Mouse (Mus musculus): Measurements from ENCODE around the gene Anp32a.

The Anp32a gene

DNA sequence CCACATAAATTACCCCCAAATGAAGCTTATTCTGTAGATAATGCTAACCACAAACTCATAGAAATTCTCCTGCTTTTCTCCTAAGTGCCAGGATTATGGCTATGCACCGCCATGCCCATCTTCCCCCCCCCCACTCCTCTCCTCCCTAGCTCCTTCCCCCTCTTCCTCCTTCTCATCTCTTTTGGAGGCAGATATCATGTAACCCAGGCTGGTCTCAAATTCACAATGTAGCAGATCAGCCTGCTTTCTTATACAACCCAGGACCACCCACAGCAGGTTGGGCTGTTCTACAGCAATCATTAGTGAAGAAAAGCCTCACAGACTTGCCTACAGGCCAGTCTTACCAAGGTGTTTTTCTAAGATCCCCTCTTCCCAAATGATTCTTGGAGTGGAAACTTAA is 60.5 kb downstream of the Anp32a start:
- DNase-seq (ENCODE audit: low read depth, low spot score), result no peak

DNA sequence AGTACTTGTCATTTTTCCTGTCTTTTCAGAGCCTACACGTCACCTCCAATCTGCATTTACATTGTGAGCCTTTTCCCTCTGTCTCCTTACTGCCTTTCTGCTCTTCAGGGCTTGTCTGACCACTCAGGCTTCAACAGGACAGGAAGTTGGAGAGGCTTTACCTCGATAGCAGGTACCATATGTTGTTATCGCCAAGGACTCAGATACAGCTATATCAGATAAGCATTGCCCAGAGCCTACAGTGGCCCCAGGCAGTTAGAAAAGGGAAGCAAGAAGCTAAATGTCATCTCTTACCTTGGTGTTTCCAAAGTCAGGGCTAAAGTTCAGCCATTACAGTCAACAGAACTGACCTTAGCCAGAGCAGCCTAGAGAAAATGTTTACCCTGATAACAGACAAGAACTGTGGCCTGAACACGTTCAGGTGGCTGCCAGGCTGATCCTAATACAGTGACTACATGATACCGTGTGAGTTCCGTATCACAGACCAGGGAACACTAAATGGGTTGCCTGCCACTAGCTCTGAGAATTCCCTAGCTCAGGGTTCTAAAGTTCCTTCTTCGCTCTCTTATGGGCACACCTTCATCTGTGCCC is 65.4 kb downstream of the Anp32a start:
- no peak for DNase-seq (ENCODE audit: low read depth, low spot score)

DNA sequence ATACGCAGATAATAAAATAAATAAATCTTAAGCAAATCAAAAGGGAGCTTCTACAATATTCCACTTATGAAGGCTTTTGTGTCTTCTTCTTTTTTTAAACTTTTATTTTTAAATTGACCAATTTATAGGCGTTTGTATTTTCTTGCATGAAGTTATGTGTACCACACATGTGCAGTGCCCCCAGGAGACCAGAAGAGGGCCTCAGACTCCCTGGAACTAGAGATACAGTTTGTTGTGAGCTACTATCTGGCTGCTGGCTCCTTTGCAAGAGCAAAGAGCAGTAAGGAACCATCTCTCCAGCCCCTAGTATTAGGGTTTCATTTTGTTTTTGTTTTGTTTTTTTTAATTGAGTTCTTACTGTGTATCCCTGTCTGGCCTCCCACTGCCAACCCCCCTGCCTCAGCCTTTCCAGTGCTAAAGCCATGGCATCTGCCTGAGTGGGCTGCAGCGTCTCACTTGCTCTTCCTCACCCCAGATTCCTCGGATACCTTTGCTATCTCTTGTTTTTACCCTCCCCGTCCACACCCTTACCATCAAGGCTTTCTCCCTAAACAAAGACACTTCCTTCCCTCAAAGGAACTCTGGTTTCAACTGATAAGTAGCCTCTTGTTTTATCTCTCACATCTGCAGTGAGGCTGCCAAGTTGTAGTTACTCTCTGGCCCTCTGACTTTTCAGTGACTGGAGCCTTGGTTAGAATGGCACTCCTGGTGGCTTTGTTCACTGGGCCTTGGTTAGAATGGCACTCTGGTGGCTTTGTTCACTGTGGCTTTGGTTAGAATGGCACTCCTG is 66.5 kb downstream of the Anp32a start:
- no peak for DNase-seq (ENCODE audit: low read depth, low spot score)

DNA sequence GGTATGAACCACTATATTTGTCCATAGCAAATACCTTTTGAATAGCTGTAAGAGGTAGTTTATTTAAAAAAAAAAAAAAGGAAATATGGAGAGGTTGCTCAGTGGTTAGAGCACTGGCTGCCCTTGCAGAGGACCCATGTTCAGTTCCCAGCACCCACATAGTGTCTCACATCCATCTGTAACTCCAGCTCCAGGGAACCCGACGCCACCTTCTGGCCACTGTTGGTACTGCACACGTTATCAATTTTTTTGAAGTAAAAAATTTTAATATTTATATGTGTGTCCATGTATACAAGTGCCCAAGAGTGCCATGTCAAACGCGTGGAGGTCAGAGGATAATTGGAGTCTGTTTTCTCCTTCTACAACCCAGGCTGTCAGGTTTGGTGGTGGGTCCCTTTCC is 77.6 kb downstream of the Anp32a start:
- DNase-seq (ENCODE audit: low read depth, low spot score), result no peak

DNA sequence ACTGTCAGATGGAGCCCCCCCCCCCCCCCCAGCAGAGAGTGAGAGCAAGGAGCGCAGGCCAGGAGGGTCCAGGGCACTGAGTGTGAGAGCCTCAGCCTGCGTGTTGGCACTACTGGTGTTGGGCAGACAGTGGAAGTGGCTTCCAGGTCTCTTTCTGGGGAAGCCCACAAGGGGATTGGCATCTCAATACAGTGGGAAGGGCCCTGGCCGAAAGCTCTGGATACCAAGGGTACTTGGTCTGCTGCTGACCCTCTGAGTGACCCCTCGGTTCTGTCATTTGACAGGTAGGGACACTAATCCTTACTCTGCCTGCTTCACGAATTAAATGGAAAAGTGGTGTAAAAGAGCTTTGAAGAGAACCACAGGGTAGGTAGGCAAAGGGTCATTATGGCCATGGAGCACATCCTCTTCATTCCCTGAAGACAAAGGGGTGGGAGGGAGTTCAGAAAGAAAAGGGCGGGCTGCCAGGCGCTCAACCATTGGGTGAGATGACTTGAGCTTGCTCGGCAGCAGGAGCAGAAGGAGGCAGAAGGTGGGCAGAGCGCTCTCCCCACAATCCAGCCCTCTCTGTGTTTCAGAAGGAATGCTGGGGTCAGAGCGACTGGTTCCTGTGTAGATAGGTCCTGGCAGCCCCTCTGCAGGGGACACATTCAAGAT is 79.3 kb downstream of the Anp32a start:
- DNase-seq (ENCODE audit: low read depth, low spot score), result no peak

DNA sequence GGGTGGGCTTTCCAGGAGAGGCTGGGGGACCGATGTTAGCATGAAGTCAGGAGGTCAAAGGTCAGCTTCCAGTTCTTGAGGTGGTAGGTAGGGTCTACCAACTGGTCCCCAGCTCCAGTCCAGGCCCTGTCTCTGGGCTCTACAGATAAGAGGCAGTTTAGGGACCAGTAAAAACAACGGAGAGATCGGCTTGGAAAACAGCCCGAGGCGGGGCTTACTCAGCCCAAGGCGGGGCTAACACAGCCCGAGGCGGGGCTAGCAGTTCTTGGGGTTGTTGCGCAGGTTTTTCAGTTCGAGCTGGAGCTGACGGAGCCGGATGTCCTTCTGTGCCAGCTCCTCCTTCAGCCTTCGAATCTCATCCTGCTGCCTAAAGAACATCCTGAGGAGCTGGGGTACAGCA is 79.9 kb downstream of the Anp32a start:
- DNase-seq (ENCODE audit: low read depth, low spot score), result no peak

DNA sequence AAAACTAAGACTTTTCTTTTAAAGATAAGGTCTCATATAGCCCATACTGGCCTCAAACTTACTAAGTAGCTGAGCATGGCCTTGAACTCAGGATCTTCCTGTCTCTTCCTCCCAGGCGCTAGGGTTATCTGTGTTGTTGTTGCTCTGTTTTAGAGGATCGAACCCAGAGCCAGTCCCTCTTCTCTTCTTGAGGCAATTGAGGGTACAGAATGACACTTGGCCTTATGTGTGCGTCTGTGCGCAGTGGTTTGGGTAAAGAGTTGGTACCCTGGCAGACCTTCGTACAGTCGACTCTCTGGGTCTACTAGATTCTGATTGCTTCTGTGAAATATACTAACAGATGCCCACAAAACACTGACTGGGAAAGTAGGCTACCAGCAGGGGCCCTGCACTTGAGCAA is 80.8 kb downstream of the Anp32a start:
- no peak for DNase-seq (ENCODE audit: low read depth, low spot score)

DNA sequence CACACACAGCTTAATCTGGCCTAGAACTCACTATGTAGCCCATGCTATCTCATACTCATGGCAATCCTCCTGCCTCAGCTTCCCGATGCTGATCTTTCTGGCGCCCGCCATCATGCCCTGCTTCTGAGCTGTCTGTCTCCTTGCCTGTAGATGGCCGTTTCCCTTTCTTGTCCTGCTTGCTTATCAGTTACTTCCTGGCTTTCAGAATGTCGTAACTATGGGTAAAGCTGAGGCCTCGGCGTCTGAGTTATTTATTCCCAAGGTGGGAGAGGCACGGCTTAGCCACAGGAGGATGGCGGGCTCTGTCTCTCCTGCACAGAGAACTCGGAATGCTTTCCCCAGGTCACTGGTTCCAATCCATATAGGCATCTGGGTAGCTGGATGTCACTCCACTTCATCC is 81.8 kb downstream of the Anp32a start:
- no peak for DNase-seq (ENCODE audit: low read depth, low spot score)

DNA sequence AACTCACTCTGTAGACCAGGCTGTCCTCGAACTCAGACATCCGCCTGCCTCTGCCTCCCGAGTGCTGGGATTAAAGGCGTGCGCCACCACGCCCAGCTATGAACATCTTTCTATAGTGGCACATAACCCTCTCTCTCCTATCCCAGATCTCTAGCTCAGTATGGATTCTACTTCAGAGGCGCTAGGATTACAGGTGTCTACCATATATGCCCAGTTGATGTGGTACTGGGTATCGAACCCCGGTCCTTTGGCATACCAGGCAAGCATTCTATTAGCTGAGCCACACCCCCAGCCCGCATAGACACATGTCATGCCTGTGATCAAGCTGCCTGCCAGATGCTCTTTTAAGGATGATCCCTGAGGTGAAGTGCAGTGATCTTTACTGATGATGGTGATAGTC is 82.8 kb downstream of the Anp32a start:
- no peak for DNase-seq (ENCODE audit: low read depth, low spot score)

DNA sequence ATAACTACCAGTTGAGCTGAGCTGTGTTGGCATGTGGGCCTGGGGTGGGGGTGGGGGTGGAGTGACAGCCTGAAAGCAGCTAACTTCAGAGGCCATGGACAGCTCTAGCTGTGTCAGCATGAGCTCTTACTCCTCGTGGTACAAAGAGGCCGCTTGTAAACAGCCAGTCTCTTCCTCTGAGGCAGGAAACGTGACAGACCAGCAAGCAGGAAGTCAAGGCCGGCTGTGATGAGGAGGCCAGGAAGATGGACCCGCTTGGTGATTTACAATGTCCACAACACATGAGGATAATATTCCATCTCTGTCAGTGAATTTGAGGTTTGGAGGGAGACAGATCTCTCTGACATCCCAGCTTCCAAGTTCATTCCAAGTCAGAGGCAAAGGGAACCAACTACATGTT is 84.2 kb downstream of the Anp32a start:
- no peak for DNase-seq (ENCODE audit: low read depth, low spot score)

DNA sequence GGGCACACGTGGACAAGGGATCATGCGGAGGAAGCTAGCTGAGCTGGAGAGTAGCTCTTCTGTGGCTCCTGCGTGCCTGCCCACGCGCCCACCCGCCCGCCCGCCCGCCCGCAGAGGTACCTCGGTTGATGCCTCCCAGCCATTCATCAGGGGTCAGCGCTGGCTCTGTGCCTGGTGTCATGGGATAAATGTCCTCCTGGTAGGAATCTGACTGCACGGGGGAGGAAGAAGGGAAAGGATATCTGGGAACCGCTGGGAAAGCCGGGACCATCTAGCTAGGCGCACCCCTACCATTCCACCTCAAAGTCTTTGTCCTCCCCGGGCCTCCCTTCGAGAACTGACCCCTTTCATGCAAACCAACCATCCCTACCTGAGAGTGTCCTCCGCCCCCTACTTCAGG is 84.9 kb downstream of the Anp32a start:
- DNase-seq (ENCODE audit: low read depth, low spot score), result no peak

DNA sequence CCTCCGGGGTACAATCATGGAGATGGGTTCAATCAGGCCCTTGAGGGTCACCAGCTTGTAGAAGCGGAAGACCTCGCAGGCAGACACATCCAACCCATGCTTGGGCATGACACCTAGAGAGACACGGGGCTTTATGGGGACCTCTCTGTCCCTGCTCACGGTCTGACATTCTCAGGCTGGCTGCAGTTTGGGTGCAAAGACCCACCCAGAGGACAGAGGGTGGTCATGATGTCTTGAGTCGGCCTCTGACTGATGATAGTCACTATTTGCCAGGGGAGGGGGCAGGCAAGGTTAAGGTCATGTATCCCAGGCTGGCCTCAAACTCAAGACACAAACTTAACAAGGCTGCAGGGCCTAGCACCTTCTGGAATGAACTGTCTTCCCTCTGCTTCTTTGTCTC is 85.4 kb downstream of the Anp32a start:
- DNase-seq (ENCODE audit: low read depth, low spot score), result no peak

DNA sequence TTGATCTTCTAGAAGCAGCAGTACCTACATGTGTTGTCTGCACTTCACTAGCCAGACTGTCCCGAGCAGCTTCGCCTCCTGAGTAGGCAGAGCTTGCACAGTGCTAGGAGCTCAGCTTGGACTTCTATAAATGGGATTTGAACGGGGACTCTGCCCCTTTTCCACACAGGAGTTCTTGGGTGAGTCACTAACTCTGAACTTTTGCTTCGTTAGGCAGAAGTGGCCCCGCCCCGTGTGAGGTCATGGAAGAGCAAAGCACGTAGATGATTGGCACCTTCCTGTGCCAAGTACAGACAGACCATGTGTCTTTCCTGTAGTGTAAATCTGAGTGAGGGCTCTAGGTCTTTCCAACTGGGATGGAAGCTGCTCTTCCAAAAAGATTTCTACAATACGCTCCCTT is 85.9 kb downstream of the Anp32a start:
- no peak for DNase-seq (ENCODE audit: low read depth, low spot score)
